Mouse (Mus musculus) natural killer cell, adult 2 months (primary cell): Measurements from ENCODE around the gene Kcnab3.
"Not testable (repeated sequence)": the region's sequence is repeated elsewhere in the genome, so short reads cannot be mapped to it uniquely, and the experiment has no call there.

Experiments
- DNase-seq, 2 experiments: peaks; one replicate each; pipeline ENCODE4 v3.0.0; 2022; ENCODE audit warnings: low spot score in 2 of 2

Gene Kcnab3

GRCm38 (mm10) chr11:69325628-69326407 is at the start of gene Kcnab3:
Gene Kcnab3 (plus strand): TSS chr11:69326258.
- peak; percentile 75 to 82 for DNase-seq

GRCm38 (mm10) chr11:69277267-69277666 is 48.8 kb upstream of the Kcnab3 start:
- DNase-seq, result no peak

- no peak for DNase-seq
These were observed 34.9 kb upstream of the Kcnab3 start for GRCm38 (mm10) chr11:69291111-69291510.

GRCm38 (mm10) chr11:69295286-69295685 is 30.8 kb upstream of the Kcnab3 start:
- no peak for DNase-seq

- DNase-seq, result no peak
These were observed 28.3 kb upstream of the Kcnab3 start for GRCm38 (mm10) chr11:69297799-69298198.

GRCm38 (mm10) chr11:69298231-69298630 is 27.8 kb upstream of the Kcnab3 start:
- DNase-seq, result no peak

GRCm38 (mm10) chr11:69302817-69303216 is 23.2 kb upstream of the Kcnab3 start:
- no peak for DNase-seq

GRCm38 (mm10) chr11:69305291-69305690 is 20.8 kb upstream of the Kcnab3 start:
- peak in 1 of 2 experiments; percentile 53 for DNase-seq

- DNase-seq, result no peak
These were observed 20.0 kb upstream of the Kcnab3 start for GRCm38 (mm10) chr11:69306039-69306438.

- DNase-seq, result no peak
These were observed 14.8 kb upstream of the Kcnab3 start for GRCm38 (mm10) chr11:69311266-69311665.

GRCm38 (mm10) chr11:69316361-69316760 is 9.7 kb upstream of the Kcnab3 start:
- DNase-seq, result no peak

- not testable (repeated sequence) for DNase-seq
These were observed 8.1 kb upstream of the Kcnab3 start for GRCm38 (mm10) chr11:69318000-69318399.

GRCm38 (mm10) chr11:69321580-69321979 is 4.5 kb upstream of the Kcnab3 start:
- DNase-seq, result no peak

- no peak for DNase-seq
These were observed 4.0 kb upstream of the Kcnab3 start for GRCm38 (mm10) chr11:69322010-69322409.

- no peak for DNase-seq
These were observed 3.2 kb upstream of the Kcnab3 start for GRCm38 (mm10) chr11:69322693-69323471.

GRCm38 (mm10) chr11:69323667-69324111 is 2.4 kb upstream of the Kcnab3 start, which contains the start of the genes Cntrob and Trappc1:
Gene Cntrob (minus strand): TSS chr11:69323775.
Gene Trappc1 (plus strand): TSS chr11:69323980.
- DNase-seq, result peak; percentile 99

GRCm38 (mm10) chr11:69324749-69325148 is 1.3 kb upstream of the Kcnab3 start:
- no peak for DNase-seq

- DNase-seq, result no peak
These were observed 524 bp downstream of the Kcnab3 start for GRCm38 (mm10) chr11:69326408-69327156.

- DNase-seq, result no peak
These were observed 1.0 kb downstream of the Kcnab3 start for GRCm38 (mm10) chr11:69327157-69327442.

GRCm38 (mm10) chr11:69327648-69328047 is 1.6 kb downstream of the Kcnab3 start:
- no peak for DNase-seq

- DNase-seq, result no peak
These were observed 2.5 kb downstream of the Kcnab3 start for GRCm38 (mm10) chr11:69328517-69328916.

- no peak for DNase-seq
These were observed 5.1 kb downstream of the Kcnab3 start for GRCm38 (mm10) chr11:69331152-69331551.
